Mouse (Mus musculus): ENCODE results near the gene Lrrc7. TPM values are rescaled to one million over a fixed set of nuclear protein-coding genes. Genes with fewer than 3 reads are reported as not detected.

Lrrc7 gene
- polyA plus RNA-seq, 1 experiment from 2014 or later: 4.4 TPM

DNA sequence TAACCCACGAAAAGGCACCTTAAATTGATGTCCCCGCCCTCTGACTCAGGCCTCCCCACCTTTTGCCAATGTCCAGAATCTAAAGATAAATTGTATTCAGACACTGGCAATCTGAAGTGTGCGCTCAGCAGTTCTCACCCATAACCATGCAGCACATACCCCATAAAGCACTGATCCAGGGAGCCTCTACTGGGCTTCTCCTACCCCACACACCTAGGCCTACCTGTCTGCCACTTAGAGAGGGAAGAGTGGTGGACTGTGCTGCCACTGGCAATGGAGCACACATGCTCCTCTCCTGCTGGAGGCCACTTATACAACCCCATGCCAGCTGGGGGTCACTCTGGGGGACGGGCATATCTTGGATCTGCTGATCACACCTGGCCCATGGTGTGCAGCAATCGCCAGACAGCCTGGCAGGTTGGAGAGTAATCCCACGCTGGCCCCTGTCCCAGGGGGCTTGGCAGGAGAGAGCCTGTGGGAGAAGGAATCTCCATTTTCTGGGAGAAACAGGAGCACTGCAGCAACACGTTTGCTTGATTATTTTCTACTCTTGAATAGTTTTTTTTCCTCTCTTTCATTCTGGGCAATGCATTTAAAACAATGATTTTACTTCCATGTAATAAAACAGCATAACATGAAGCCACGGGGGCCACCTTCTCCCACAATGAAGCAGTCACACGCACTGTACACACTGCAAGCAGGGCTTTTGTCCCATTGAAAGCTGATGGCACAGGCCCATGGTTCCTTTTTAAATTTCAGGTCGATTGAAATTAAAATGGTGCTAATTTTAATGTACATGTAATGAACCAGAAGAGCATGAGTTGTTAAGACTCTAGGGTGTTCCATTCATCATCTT lies 386.9 kb downstream of the Lrrc7 start:
- Histone ChIP-seq H3K9ac (replicated peaks; ENCODE audit: low read depth, low read length) (no peak overlapping the region), H3K27ac (ENCODE audit: low read length) (no peak overlapping the region), H3K4me2 (replicated peaks; ENCODE audit: low read depth, low read length) (no peak overlapping the region), H3K9me3 (ENCODE audit: control insufficient read depth, low read depth, low read length) (no peaks in the 10 kb centered on the region), H3K36me3 (ENCODE audit: control insufficient read depth, insufficient read depth, low read length) (no peaks in the 10 kb centered on the region), H3K4me3 (ENCODE audit: low read depth, low read length) (no peak overlapping the region), H3K27me3 (ENCODE audit: control insufficient read depth, insufficient read depth, low read length) (no peaks in the 10 kb centered on the region), H3K4me1 (ENCODE audit: control insufficient read depth, insufficient read depth, low read length) (no peaks in the 10 kb centered on the region)
- whole genome bisulfite sequencing: 78% methylated on average over 10 of the region's 10 CpGs
- no peak for ATAC-seq (ENCODE audit: insufficient number of reproducible peaks, insufficient read depth, low FRiP score, low read depth)

DNA sequence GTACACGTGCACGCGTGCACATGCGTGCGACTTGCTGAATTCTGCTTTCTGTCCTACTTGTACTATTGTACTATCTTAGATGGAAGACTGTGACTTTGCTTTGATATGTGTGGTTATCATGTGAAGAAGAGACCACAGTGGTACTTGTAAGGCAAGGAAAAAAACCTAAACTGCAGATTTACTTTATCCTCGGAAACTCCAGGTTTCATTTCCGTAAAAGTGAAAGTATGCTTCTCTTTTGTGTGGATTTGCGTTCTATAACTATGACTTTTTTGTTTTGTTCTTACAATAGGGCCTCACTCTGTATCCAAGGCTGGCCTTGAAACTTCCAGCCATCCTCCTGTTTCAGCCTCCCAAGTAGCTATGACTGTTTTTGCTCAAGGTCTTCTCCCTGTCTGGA lies 392.8 kb downstream of the Lrrc7 start:
- Histone ChIP-seq H3K36me3 (ENCODE audit: control insufficient read depth, insufficient read depth, low read length) (no peaks in the 10 kb centered on the region), H3K4me3 (ENCODE audit: low read depth, low read length) (no peak overlapping the region), H3K27me3 (ENCODE audit: control insufficient read depth, insufficient read depth, low read length) (no peaks in the 10 kb centered on the region), H3K4me2 (replicated peaks; ENCODE audit: low read depth, low read length) (no peak overlapping the region), H3K27ac (ENCODE audit: low read length) (no peak overlapping the region), H3K4me1 (ENCODE audit: control insufficient read depth, insufficient read depth, low read length) (no peaks in the 10 kb centered on the region), H3K9ac (replicated peaks; ENCODE audit: low read depth, low read length) (no peak overlapping the region), H3K9me3 (ENCODE audit: control insufficient read depth, low read depth, low read length) (no peaks in the 10 kb centered on the region)
- WGBS: 94% methylated on average over 8 of the region's 8 CpGs
- ATAC-seq (ENCODE audit: insufficient number of reproducible peaks, insufficient read depth, low FRiP score, low read depth): no peak

DNA sequence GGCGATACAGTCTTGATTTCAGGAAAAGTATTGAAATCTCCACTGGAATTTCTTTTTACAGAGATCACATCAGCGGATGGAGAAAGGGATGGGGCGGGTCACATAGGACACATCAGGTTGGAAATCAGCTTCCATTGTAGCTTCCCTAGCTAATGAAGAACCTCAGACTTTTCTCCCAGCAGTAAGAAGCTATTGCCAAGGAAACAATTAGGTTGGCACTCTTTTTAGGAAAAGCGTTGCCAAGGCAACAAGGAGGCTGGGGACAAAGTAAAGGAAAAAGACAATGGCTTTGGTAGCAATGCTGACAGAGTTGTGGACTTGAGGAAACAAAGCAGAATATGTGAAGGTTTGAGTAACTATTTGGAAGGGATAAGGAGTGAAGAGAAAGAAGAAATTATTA lies 393.6 kb downstream of the Lrrc7 start:
- Histone ChIP-seq H3K9ac (replicated peaks; ENCODE audit: low read depth, low read length) (no peak overlapping the region), H3K9me3 (ENCODE audit: control insufficient read depth, low read depth, low read length) (no peaks in the 10 kb centered on the region), H3K27me3 (ENCODE audit: control insufficient read depth, insufficient read depth, low read length) (no peaks in the 10 kb centered on the region), H3K4me2 (replicated peaks; ENCODE audit: low read depth, low read length) (no peak overlapping the region), H3K27ac (ENCODE audit: low read length) (no peak overlapping the region), H3K36me3 (ENCODE audit: control insufficient read depth, insufficient read depth, low read length) (no peaks in the 10 kb centered on the region), H3K4me3 (ENCODE audit: low read depth, low read length) (no peak overlapping the region), H3K4me1 (ENCODE audit: control insufficient read depth, insufficient read depth, low read length) (no peaks in the 10 kb centered on the region)
- no peak for ATAC-seq (ENCODE audit: insufficient number of reproducible peaks, insufficient read depth, low FRiP score, low read depth)
- WGBS: 86% methylated on average over 4 of the region's 4 CpGs

DNA sequence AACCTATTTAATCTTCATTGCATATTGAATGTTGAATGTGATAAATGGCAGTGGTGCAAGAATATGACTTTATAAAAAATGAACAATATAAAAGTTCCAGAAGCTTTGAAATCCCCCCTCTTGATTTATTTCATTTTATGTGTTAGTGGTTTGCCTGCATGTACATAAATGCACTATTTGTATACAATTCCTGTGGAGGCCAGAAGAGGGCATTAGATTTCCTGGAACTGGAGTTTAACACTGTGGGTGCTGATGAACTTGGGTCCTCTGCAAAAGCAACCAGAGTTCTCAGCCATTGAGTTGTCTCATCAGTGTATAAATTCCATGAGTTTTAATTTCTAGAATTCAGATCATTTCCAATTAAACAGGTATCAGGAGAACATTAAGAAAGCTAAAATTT lies 397.0 kb downstream of the Lrrc7 start:
- Histone ChIP-seq H3K36me3 (ENCODE audit: control insufficient read depth, insufficient read depth, low read length) (no peaks in the 10 kb centered on the region), H3K9ac (replicated peaks; ENCODE audit: low read depth, low read length) (no peak overlapping the region), H3K27ac (ENCODE audit: low read length) (no peak overlapping the region), H3K4me1 (ENCODE audit: control insufficient read depth, insufficient read depth, low read length) (no peaks in the 10 kb centered on the region), H3K9me3 (ENCODE audit: control insufficient read depth, low read depth, low read length) (no peaks in the 10 kb centered on the region), H3K27me3 (ENCODE audit: control insufficient read depth, insufficient read depth, low read length) (no peaks in the 10 kb centered on the region), H3K4me2 (replicated peaks; ENCODE audit: low read depth, low read length) (no peak overlapping the region), H3K4me3 (ENCODE audit: low read depth, low read length) (no peak overlapping the region)
- ATAC-seq (ENCODE audit: insufficient number of reproducible peaks, insufficient read depth, low FRiP score, low read depth): no peak

DNA sequence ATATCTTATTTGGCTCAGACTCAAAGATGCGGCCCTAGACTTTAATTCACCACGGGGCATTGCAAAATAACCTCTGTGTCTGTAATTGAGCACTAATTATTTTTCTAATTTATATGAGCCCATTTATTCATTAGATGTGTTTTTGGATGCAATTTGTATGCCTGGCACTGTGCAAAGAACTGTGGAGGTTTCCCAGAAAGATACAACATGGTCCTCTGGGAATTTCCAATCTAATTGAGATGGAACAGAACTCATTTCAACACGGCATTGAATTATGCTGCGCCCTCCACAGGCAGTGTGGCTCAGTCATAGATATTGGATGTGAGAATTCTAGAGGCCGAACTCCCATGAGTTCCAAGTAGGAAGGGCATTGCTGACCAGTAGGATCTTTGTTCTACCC lies 397.6 kb downstream of the Lrrc7 start:
- H3K4me2 ChIP-seq (replicated peaks; ENCODE audit: low read depth, low read length): no peak overlapping the region
- no peak overlapping the region for H3K27ac ChIP-seq (ENCODE audit: low read length)
- H3K9ac ChIP-seq (replicated peaks; ENCODE audit: low read depth, low read length): no peak overlapping the region
- H3K27me3 ChIP-seq (ENCODE audit: control insufficient read depth, insufficient read depth, low read length): no peaks in the 10 kb centered on the region
- H3K36me3 ChIP-seq (ENCODE audit: control insufficient read depth, insufficient read depth, low read length): no peaks in the 10 kb centered on the region
- 78% methylated on average over 5 of the region's 5 CpGs for WGBS
- H3K4me3 ChIP-seq (ENCODE audit: low read depth, low read length): no peak overlapping the region
- no peak for ATAC-seq (ENCODE audit: insufficient number of reproducible peaks, insufficient read depth, low FRiP score, low read depth)
- H3K4me1 ChIP-seq (ENCODE audit: control insufficient read depth, insufficient read depth, low read length): no peaks in the 10 kb centered on the region
- H3K9me3 ChIP-seq (ENCODE audit: control insufficient read depth, low read depth, low read length): no peaks in the 10 kb centered on the region

DNA sequence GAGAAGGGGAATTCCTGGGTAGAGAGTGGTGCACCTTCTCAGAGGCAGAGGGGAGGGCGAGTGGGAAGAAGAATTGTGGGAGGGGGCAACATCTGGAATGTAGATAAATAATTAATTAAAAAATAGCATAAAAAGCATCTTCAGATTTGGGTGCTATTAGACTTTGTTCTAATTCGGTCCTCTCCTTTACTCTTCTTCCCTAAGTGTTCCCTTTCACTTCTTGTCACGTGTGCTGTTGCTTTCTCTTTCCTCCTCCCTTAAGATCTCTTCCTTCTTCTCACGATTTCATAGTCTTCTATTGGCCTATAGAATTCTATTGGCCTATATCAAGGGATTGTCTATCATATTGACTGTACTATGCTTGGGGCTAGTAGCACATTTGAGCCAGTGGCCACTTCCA lies 398.9 kb downstream of the Lrrc7 start:
- Histone ChIP-seq H3K4me1 (ENCODE audit: control insufficient read depth, insufficient read depth, low read length) (no peaks in the 10 kb centered on the region), H3K27me3 (ENCODE audit: control insufficient read depth, insufficient read depth, low read length) (no peaks in the 10 kb centered on the region), H3K9ac (replicated peaks; ENCODE audit: low read depth, low read length) (no peak overlapping the region), H3K27ac (ENCODE audit: low read length) (no peak overlapping the region), H3K4me2 (replicated peaks; ENCODE audit: low read depth, low read length) (no peak overlapping the region), H3K36me3 (ENCODE audit: control insufficient read depth, insufficient read depth, low read length) (no peaks in the 10 kb centered on the region), H3K4me3 (ENCODE audit: low read depth, low read length) (no peak overlapping the region), H3K9me3 (ENCODE audit: control insufficient read depth, low read depth, low read length) (no peaks in the 10 kb centered on the region)
- 84% methylated on average over 4 of the region's 4 CpGs for WGBS
- ATAC-seq (ENCODE audit: insufficient number of reproducible peaks, insufficient read depth, low FRiP score, low read depth): no peak

DNA sequence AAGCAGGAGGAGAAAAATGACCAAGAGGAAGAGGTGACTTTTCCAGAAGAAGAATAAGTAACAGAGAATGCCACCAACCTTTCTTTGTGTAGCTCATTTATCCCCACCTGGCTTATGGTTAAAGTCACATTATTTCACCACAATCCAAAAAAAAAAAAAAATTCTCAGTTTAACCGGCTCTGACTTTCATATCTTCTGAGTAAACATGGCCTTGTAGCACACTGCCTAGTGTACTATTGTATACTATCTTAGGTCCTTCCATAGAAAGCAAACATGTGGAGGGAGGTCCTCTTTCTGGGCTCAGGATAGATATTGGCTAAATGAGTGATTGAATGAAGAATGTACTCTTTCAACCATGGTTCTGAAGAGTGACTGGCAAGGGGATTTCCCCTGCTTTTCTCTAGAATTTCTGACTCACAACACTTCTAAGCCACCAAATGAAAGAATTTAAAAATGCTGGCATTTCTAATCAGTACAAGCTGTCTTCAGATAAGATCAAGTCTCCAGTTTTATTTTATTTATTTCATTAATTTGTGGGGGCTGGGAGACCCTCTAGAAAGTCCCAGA lies 400.0 kb downstream of the Lrrc7 start:
- no peaks in the 10 kb centered on the region for H3K27me3 ChIP-seq (ENCODE audit: control insufficient read depth, insufficient read depth, low read length)
- no peak overlapping the region for H3K9ac ChIP-seq (replicated peaks; ENCODE audit: low read depth, low read length)
- no peak for ATAC-seq (ENCODE audit: insufficient number of reproducible peaks, insufficient read depth, low FRiP score, low read depth)
- H3K9me3 ChIP-seq (ENCODE audit: control insufficient read depth, low read depth, low read length): no peaks in the 10 kb centered on the region
- H3K4me2 ChIP-seq (replicated peaks; ENCODE audit: low read depth, low read length): no peak overlapping the region
- H3K36me3 ChIP-seq (ENCODE audit: control insufficient read depth, insufficient read depth, low read length): no peaks in the 10 kb centered on the region
- WGBS: 72% methylated on average over 1 of the region's 1 CpGs
- H3K4me3 ChIP-seq (ENCODE audit: low read depth, low read length): no peak overlapping the region
- H3K27ac ChIP-seq (ENCODE audit: low read length): no peak overlapping the region
- H3K4me1 ChIP-seq (ENCODE audit: control insufficient read depth, insufficient read depth, low read length): no peaks in the 10 kb centered on the region

DNA sequence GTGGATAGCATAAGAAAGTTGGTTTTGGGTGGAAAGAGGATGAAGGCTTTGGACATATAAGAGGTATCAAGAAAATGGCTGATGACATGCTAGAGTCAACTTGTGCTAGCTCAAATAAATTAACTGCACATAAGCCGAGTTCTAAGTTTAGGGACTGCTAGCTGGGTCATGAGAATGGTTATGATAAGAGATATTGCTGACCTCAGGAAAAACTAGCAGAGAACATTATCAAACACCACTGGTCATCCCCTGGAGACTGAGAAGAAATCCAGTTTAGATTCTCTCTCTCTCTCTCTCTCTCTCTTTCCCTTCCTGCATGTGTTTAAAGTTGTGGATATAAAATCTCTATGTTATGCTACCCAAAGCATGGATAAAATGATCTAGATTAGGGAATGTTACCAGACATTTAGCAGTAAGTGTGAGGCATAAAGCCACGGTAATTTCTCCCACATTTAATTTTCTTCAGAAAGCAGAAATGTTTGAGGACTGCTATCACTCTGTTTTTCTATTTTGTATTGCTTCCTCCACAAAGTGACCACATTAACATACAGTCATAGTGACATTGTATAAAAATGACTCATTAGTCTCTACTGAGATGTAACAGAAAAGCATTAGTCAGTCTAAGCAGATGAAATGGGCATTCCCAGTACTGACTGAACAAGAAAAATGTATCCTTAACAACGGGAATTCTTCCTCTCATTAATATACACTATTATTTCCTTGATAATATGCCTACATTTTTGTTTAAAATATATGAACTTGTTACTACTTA lies 406.3 kb downstream of the Lrrc7 start:
- Histone ChIP-seq H3K27me3 (ENCODE audit: control insufficient read depth, insufficient read depth, low read length) (no peaks in the 10 kb centered on the region), H3K27ac (ENCODE audit: low read length) (no peak overlapping the region), H3K4me2 (replicated peaks; ENCODE audit: low read depth, low read length) (no peak overlapping the region), H3K4me1 (ENCODE audit: control insufficient read depth, insufficient read depth, low read length) (no peaks in the 10 kb centered on the region), H3K9me3 (ENCODE audit: control insufficient read depth, low read depth, low read length) (no peaks in the 10 kb centered on the region), H3K4me3 (ENCODE audit: low read depth, low read length) (no peak overlapping the region), H3K9ac (replicated peaks; ENCODE audit: low read depth, low read length) (no peak overlapping the region), H3K36me3 (ENCODE audit: control insufficient read depth, insufficient read depth, low read length) (no peaks in the 10 kb centered on the region)
- ATAC-seq (ENCODE audit: insufficient number of reproducible peaks, insufficient read depth, low FRiP score, low read depth): no peak
- 72% methylated on average over 3 of the region's 3 CpGs for WGBS

All from stomach, embryonic 14.5 days (tissue).